Mouse (Mus musculus) lung, adult 2 months (tissue): ENCODE results near the gene Slamf8.

ENCODE experiments used
- CTCF ChIP-seq: fragments of 200-500 bp; IDR thresholded peaks from 2 replicates; pipeline ENCODE4 v1.5.1; 2011; ENCODE audit warnings: mild to moderate bottlenecking, low read length, control low read depth; ENCODE audit not compliant: insufficient read depth
- POLR2A ChIP-seq: fragments of 200-500 bp; IDR thresholded peaks from 2 replicates; pipeline ENCODE4 v1.6.1; 2011; ENCODE audit warnings: low read depth, mild to moderate bottlenecking, control low read depth, low read length, borderline replicate concordance; ENCODE audit errors: extremely low read depth

- TF ChIP-seq CTCF: no peak
- no peak for TF ChIP-seq POLR2A
Observed at GRCm38 (mm10) chr1:172635258-172635657, 44.9 kb upstream of the Slamf8 start.
